Mouse (Mus musculus): ENCODE results near the gene Gm45837. TPM values are rescaled to one million over a fixed set of nuclear protein-coding genes. Genes with fewer than 3 reads are reported as not detected.

Gm45837 gene
- polyA plus RNA-seq, 1 experiment: not detected

- Histone ChIP-seq H3K27me3 (ENCODE audit: control insufficient read depth, insufficient read depth, low read length) (no peaks in the 10 kb centered on the region), H3K36me3 (ENCODE audit: control insufficient read depth, insufficient read depth, low read length) (no peaks in the 10 kb centered on the region), H3K4me3 (ENCODE audit: control insufficient read depth, insufficient read depth, low read length) (no peak overlapping the region), H3K27ac (ENCODE audit: control insufficient read depth, insufficient read depth, low read length) (no peak overlapping the region), H3K4me1 (replicated peaks; ENCODE audit: control insufficient read depth, insufficient read depth, low read length) (peaks cover 6% of the 10 kb centered on the region)
- DNase-seq: peak; percentile 33
- WGBS: 17% methylated on average over 14 of the region's 14 CpGs
- no peak for TF ChIP-seq CTCF (IDR thresholded peaks at IDR 0.05; ENCODE audit: borderline replicate concordance, control insufficient read depth, extremely low read depth, insufficient read depth, low read length, poor library complexity)
- TF ChIP-seq POLR2A (IDR thresholded peaks at IDR 0.05; ENCODE audit: control insufficient read depth, extremely low read depth, insufficient read depth, low read length, poor library complexity): no peak
These were observed 127.7 kb downstream of the Gm45837 start for GRCm38 (mm10) chr7:101538141-101538933.

DNA sequence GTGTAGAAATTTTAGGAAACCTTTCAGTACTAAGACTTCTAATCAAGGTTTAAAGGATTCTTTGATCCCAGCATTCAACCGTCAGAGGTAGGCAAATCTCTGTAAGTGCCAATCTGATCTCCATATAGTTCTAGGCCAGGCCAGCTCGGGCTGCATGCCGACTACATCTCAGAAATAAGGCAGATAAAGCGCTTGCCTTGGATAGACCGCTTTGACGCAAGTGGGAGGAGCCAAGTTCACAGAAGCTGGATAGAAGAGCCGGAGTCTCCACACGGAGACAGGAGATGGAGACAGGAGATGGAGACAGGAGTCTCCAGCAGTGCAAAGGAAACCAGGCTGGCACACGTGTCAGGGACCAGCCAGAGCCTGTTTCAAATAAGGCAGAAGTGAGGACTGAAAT, 129.1 kb downstream of the Gm45837 start:
- TF ChIP-seq POLR2A (IDR thresholded peaks at IDR 0.05; ENCODE audit: control insufficient read depth, extremely low read depth, insufficient read depth, low read length, poor library complexity): no peak
- 92% methylated on average over 9 of the region's 9 CpGs for WGBS
- Histone ChIP-seq H3K36me3 (ENCODE audit: control insufficient read depth, insufficient read depth, low read length) (no peaks in the 10 kb centered on the region), H3K4me3 (ENCODE audit: control insufficient read depth, insufficient read depth, low read length) (no peak overlapping the region), H3K27me3 (ENCODE audit: control insufficient read depth, insufficient read depth, low read length) (no peaks in the 10 kb centered on the region), H3K4me1 (replicated peaks; ENCODE audit: control insufficient read depth, insufficient read depth, low read length) (peaks cover 6% of the 10 kb centered on the region), H3K27ac (ENCODE audit: control insufficient read depth, insufficient read depth, low read length) (no peak overlapping the region)
- DNase-seq: no peak

GRCm38 (mm10) chr7:101540684-101541083, 130.0 kb downstream of the Gm45837 start:
- 17% methylated on average over 5 of the region's 5 CpGs for WGBS

GRCm38 (mm10) chr7:101541132-101541531, 130.4 kb downstream of the Gm45837 start:
- Histone ChIP-seq H3K4me1 (replicated peaks; ENCODE audit: control insufficient read depth, insufficient read depth, low read length) (peaks cover 6% of the 10 kb centered on the region), H3K27me3 (ENCODE audit: control insufficient read depth, insufficient read depth, low read length) (no peaks in the 10 kb centered on the region), H3K36me3 (ENCODE audit: control insufficient read depth, insufficient read depth, low read length) (no peaks in the 10 kb centered on the region), H3K27ac (ENCODE audit: control insufficient read depth, insufficient read depth, low read length) (no peak overlapping the region), H3K4me3 (ENCODE audit: control insufficient read depth, insufficient read depth, low read length) (no peak overlapping the region)
- DNase-seq: peak; percentile 69
- WGBS: 6% methylated on average over 11 of the region's 11 CpGs
- TF ChIP-seq CTCF (IDR thresholded peaks at IDR 0.05; ENCODE audit: borderline replicate concordance, control insufficient read depth, extremely low read depth, insufficient read depth, low read length, poor library complexity) (peak; percentile 50; the same call in 1 of the 2 replicates), POLR2A (IDR thresholded peaks at IDR 0.05; ENCODE audit: control insufficient read depth, extremely low read depth, insufficient read depth, low read length, poor library complexity) (no peak)

More at GRCm38 (mm10) chr7:101540684-101541083, 130.0 kb downstream of the Gm45837 start:
- H3K4me1 ChIP-seq (replicated peaks; ENCODE audit: control insufficient read depth, insufficient read depth, low read length): peaks cover 6% of the 10 kb centered on the region
- no peaks in the 10 kb centered on the region for H3K36me3 ChIP-seq (ENCODE audit: control insufficient read depth, insufficient read depth, low read length)
- H3K27ac ChIP-seq (ENCODE audit: control insufficient read depth, insufficient read depth, low read length): no peak overlapping the region
- no peak for DNase-seq
- TF ChIP-seq POLR2A (IDR thresholded peaks at IDR 0.05; ENCODE audit: control insufficient read depth, extremely low read depth, insufficient read depth, low read length, poor library complexity) (no peak), CTCF (IDR thresholded peaks at IDR 0.05; ENCODE audit: borderline replicate concordance, control insufficient read depth, extremely low read depth, insufficient read depth, low read length, poor library complexity) (no peak)
- H3K27me3 ChIP-seq (ENCODE audit: control insufficient read depth, insufficient read depth, low read length): no peaks in the 10 kb centered on the region
- H3K4me3 ChIP-seq (ENCODE audit: control insufficient read depth, insufficient read depth, low read length): no peak overlapping the region

- H3K27me3 ChIP-seq (ENCODE audit: control insufficient read depth, insufficient read depth, low read length): no peaks in the 10 kb centered on the region
- H3K4me3 ChIP-seq (ENCODE audit: control insufficient read depth, insufficient read depth, low read length): no peak overlapping the region
- H3K36me3 ChIP-seq (ENCODE audit: control insufficient read depth, insufficient read depth, low read length): no peaks in the 10 kb centered on the region
- H3K27ac ChIP-seq (ENCODE audit: control insufficient read depth, insufficient read depth, low read length): no peak overlapping the region
- WGBS: 96% methylated on average over 10 of the region's 10 CpGs
- H3K4me1 ChIP-seq (replicated peaks; ENCODE audit: control insufficient read depth, insufficient read depth, low read length): peaks cover 6% of the 10 kb centered on the region
- no peak for DNase-seq
- TF ChIP-seq CTCF (IDR thresholded peaks at IDR 0.05; ENCODE audit: borderline replicate concordance, control insufficient read depth, extremely low read depth, insufficient read depth, low read length, poor library complexity): no peak
- TF ChIP-seq POLR2A (IDR thresholded peaks at IDR 0.05; ENCODE audit: control insufficient read depth, extremely low read depth, insufficient read depth, low read length, poor library complexity): no peak
These were observed 131.0 kb downstream of the Gm45837 start for GRCm38 (mm10) chr7:101541734-101542133.

DNA sequence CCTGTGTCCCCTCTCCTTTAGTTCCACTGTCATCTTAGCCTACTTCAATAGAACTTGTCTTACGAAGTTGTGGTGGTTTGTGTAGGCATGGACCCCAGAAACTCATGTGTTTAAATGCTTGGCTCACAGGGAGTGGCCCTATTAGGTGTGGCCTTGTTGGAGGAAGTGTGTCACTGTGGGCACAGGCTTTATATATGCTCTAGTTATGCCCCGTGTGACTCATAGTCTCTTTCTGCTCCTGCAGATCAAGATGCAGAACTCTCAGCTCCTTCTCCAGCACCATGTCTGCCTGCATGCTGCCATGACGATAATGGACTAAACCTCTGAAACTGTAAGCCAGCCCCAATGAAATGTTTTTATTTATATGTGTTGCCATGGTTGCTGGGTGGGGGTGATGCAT, 137.0 kb downstream of the Gm45837 start:
- Histone ChIP-seq H3K36me3 (ENCODE audit: control insufficient read depth, insufficient read depth, low read length) (no peaks in the 10 kb centered on the region), H3K27me3 (ENCODE audit: control insufficient read depth, insufficient read depth, low read length) (no peaks in the 10 kb centered on the region), H3K27ac (ENCODE audit: control insufficient read depth, insufficient read depth, low read length) (no peak overlapping the region), H3K4me3 (ENCODE audit: control insufficient read depth, insufficient read depth, low read length) (no peak overlapping the region), H3K4me1 (replicated peaks; ENCODE audit: control insufficient read depth, insufficient read depth, low read length) (peaks cover 16% of the 10 kb centered on the region)
- TF ChIP-seq CTCF (IDR thresholded peaks at IDR 0.05; ENCODE audit: borderline replicate concordance, control insufficient read depth, extremely low read depth, insufficient read depth, low read length, poor library complexity) (no peak), POLR2A (IDR thresholded peaks at IDR 0.05; ENCODE audit: control insufficient read depth, extremely low read depth, insufficient read depth, low read length, poor library complexity) (no peak)
- 86% methylated on average over 3 of the region's 3 CpGs for WGBS
- DNase-seq: no peak
